Mouse (Mus musculus): ENCODE data around the gene Crim1. TPM values are rescaled to one million over a fixed set of nuclear protein-coding genes. Genes with fewer than 3 reads are reported as not detected.

Crim1 gene
- polyA plus RNA-seq, 1 experiment = 1.1 TPM

DNA sequence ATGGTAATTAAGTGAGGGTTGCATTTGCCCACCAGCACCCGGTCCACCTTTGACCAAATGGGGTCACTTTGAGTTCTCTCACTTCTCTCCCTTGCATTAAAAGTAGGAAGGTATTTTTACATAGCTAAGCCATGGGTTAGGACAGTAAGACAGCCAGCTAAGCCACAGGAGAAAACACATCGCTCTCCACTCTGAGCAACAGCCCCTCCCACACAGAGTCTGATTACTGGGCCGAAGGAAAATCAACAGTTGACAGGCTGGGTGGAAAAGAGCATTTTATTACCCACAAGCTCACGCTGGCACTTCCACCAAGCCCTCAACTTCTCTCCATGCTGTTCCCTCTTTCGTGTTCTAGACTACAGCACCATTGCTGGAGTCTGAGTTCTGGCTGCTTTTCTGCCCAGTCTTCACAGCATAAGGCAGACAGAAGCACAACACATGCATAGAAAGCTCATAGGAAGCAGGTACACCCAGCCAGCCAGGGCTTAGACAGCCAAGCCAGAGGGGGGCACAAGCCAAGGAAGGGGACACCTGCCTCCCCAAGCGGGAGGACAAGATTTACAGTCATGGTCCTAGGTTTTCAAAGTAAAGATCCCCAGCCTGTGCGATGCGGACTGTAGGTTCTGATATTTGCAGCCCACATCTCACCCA, 179.2 kb downstream of the Crim1 start:
- Histone ChIP-seq H3K79me2 (ENCODE audit: control insufficient read depth, insufficient read depth) (no peaks in the 10 kb centered on the region), H3K4me2 (ENCODE audit: low read depth) (no peak overlapping the region), H3K36me3 (ENCODE audit: control insufficient read depth, insufficient read depth) (peaks cover 5% of the 10 kb centered on the region), H3K27me3 (ENCODE audit: control insufficient read depth, insufficient read depth, insufficient read length) (no peaks in the 10 kb centered on the region), H3K4me3 (no peak overlapping the region), H3ac (ENCODE audit: control insufficient read depth, insufficient read length) (no peak overlapping the region)
- TF ChIP-seq MAX (IDR thresholded peaks at IDR 0.05; ENCODE audit: low read depth) (no peak), POLR2AphosphoS2 (IDR thresholded peaks at IDR 0.05; ENCODE audit: insufficient read length, low read depth) (no peak), E2F4 (IDR thresholded peaks at IDR 0.05; ENCODE audit: insufficient read depth) (no peak), POLR2A (IDR thresholded peaks at IDR 0.05; ENCODE audit: insufficient read length, low read depth) (no peak), REST (IDR thresholded peaks at IDR 0.05; ENCODE audit: insufficient read depth, insufficient read length) (no peak), CEBPB (IDR thresholded peaks at IDR 0.05; ENCODE audit: insufficient read depth, poor library complexity, severe bottlenecking) (no peak), TCF3 (IDR thresholded peaks at IDR 0.05; ENCODE audit: insufficient read length, low read depth) (no peak), SRF (IDR thresholded peaks at IDR 0.05; ENCODE audit: control insufficient read depth, insufficient read length, low read depth) (no peak), MYOD1 (IDR thresholded peaks at IDR 0.05; ENCODE audit: control insufficient read depth in 1 of 3, insufficient read length in 2 of 3, low read depth in 2 of 3) (no peak), MYOG (IDR thresholded peaks at IDR 0.05; ENCODE audit: control insufficient read depth in 1 of 3, insufficient read depth in 1 of 3, insufficient read length in 2 of 3, low read depth in 2 of 3) (no peak), USF1 (IDR thresholded peaks at IDR 0.05; ENCODE audit: low read depth) (no peak), TCF12 (IDR thresholded peaks at IDR 0.05; ENCODE audit: insufficient read depth, poor library complexity, severe bottlenecking) (no peak)

DNA sequence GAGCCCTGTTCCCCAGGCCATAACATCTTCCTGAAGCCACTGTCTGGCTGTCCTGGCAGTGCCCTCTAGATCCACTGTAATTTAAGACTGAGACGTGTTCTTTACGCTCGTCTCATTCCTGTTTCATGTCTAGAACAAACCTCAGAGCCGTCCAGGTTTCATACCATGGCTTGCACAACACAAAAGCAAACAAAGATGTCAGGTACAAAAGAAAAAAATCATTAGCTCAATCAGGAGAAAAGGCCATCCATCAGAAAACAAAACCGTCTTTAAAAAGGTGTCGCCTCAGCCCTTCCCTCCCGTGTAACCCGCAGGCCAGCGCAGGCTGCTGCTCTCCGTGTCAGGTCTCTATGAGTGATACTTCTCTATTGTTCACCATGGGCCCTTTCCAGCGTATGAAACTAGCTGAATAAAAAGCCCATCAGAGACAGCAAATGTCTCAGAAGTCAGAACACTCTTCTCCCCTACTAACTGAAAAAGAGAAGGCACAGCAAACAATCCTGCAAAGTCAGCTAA, 179.7 kb downstream of the Crim1 start:
- H3K27me3 ChIP-seq (ENCODE audit: control insufficient read depth, insufficient read depth, insufficient read length) = no peaks in the 10 kb centered on the region
- no peak overlapping the region for H3K4me3 ChIP-seq
- no peak overlapping the region for H3ac ChIP-seq (ENCODE audit: control insufficient read depth, insufficient read length)
- no peaks in the 10 kb centered on the region for H3K79me2 ChIP-seq (ENCODE audit: control insufficient read depth, insufficient read depth)
- TF ChIP-seq SRF (IDR thresholded peaks at IDR 0.05; ENCODE audit: control insufficient read depth, insufficient read length, low read depth) (no peak), CEBPB (IDR thresholded peaks at IDR 0.05; ENCODE audit: insufficient read depth, poor library complexity, severe bottlenecking) (no peak), TCF3 (IDR thresholded peaks at IDR 0.05; ENCODE audit: insufficient read length, low read depth) (no peak), E2F4 (IDR thresholded peaks at IDR 0.05; ENCODE audit: insufficient read depth) (no peak), MYOD1 (IDR thresholded peaks at IDR 0.05; ENCODE audit: control insufficient read depth in 1 of 3, insufficient read length in 2 of 3, low read depth in 2 of 3) (no peak), POLR2A (IDR thresholded peaks at IDR 0.05; ENCODE audit: insufficient read length, low read depth) (no peak), REST (IDR thresholded peaks at IDR 0.05; ENCODE audit: insufficient read depth, insufficient read length) (no peak), MAX (IDR thresholded peaks at IDR 0.05; ENCODE audit: low read depth) (no peak), MYOG (IDR thresholded peaks at IDR 0.05; ENCODE audit: control insufficient read depth in 1 of 3, insufficient read depth in 1 of 3, insufficient read length in 2 of 3, low read depth in 2 of 3) (no peak), TCF12 (IDR thresholded peaks at IDR 0.05; ENCODE audit: insufficient read depth, poor library complexity, severe bottlenecking) (no peak), USF1 (IDR thresholded peaks at IDR 0.05; ENCODE audit: low read depth) (no peak), POLR2AphosphoS2 (IDR thresholded peaks at IDR 0.05; ENCODE audit: insufficient read length, low read depth) (no peak)
- H3K4me2 ChIP-seq (ENCODE audit: low read depth) = no peak overlapping the region
- H3K36me3 ChIP-seq (ENCODE audit: control insufficient read depth, insufficient read depth) = peaks cover 5% of the 10 kb centered on the region

DNA sequence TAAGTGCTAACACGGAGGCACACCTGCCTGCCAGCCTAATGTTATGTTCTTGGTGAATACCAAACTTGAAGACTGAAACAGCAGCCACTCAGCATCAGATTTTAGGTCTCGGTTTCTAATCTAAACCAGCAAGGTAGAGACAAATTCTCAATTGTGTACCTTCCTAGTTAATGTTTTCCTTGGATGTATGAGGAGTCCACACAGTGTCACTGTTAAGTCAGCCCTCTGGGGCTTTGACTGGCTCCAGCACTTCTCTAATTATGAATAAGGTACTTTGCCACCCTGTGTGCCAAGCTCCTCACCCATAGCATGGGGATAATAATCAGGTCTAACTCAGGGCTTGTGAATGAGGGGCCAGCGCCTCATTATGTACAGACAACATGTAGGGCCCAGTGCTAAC, 182.3 kb downstream of the Crim1 start:
- no peak for TF ChIP-seq POLR2AphosphoS2 (IDR thresholded peaks at IDR 0.05; ENCODE audit: insufficient read length, low read depth)
- TF ChIP-seq USF1 (IDR thresholded peaks at IDR 0.05; ENCODE audit: low read depth) = no peak
- TF ChIP-seq MYOG (IDR thresholded peaks at IDR 0.05; ENCODE audit: control insufficient read depth in 1 of 3, insufficient read depth in 1 of 3, insufficient read length in 2 of 3, low read depth in 2 of 3) = no peak
- Histone ChIP-seq H3K27me3 (ENCODE audit: control insufficient read depth, insufficient read depth, insufficient read length) (no peaks in the 10 kb centered on the region), H3K36me3 (ENCODE audit: control insufficient read depth, insufficient read depth) (peaks cover 5% of the 10 kb centered on the region), H3K4me3 (no peak overlapping the region), H3K79me2 (ENCODE audit: control insufficient read depth, insufficient read depth) (no peaks in the 10 kb centered on the region), H3K4me2 (ENCODE audit: low read depth) (no peak overlapping the region), H3ac (ENCODE audit: control insufficient read depth, insufficient read length) (no peak overlapping the region)

DNA sequence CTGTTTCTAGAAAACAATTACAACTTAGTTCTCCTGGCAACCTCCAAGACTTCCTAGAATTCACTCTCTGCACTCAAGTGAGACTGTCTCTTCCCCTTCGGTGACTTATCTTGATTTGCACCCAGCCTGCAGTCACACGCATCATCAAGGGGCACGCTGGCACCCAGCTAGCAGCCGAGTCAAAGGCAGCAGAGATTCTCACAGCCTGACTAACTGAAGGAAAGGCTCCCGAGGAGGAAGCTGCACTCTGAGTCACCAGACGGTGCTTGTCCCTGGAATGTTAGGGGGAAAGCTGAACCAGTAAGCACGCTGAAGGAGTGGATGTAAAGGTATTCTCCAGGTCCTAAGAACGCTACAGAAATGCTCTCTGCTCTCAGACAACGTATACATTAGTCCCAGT, 187.6 kb downstream of the Crim1 start:
- H3ac ChIP-seq (ENCODE audit: control insufficient read depth, insufficient read length) = no peak overlapping the region
- H3K4me3 ChIP-seq = no peak overlapping the region
- no peak for TF ChIP-seq REST (IDR thresholded peaks at IDR 0.05; ENCODE audit: insufficient read depth, insufficient read length)
- TF ChIP-seq CEBPB (IDR thresholded peaks at IDR 0.05; ENCODE audit: insufficient read depth, poor library complexity, severe bottlenecking) = no peak
- TF ChIP-seq MAX (IDR thresholded peaks at IDR 0.05; ENCODE audit: low read depth) = no peak
- TF ChIP-seq MYOG (IDR thresholded peaks at IDR 0.05; ENCODE audit: control insufficient read depth in 1 of 3, insufficient read depth in 1 of 3, insufficient read length in 2 of 3, low read depth in 2 of 3) = no peak
- TF ChIP-seq SRF (IDR thresholded peaks at IDR 0.05; ENCODE audit: control insufficient read depth, insufficient read length, low read depth) = no peak
- TF ChIP-seq MYOD1 (IDR thresholded peaks at IDR 0.05; ENCODE audit: control insufficient read depth in 1 of 3, insufficient read length in 2 of 3, low read depth in 2 of 3) = no peak
- no peak for TF ChIP-seq E2F4 (IDR thresholded peaks at IDR 0.05; ENCODE audit: insufficient read depth)
- TF ChIP-seq POLR2A (IDR thresholded peaks at IDR 0.05; ENCODE audit: insufficient read length, low read depth) = no peak
- TF ChIP-seq POLR2AphosphoS2 (IDR thresholded peaks at IDR 0.05; ENCODE audit: insufficient read length, low read depth) = no peak
- no peak for TF ChIP-seq TCF3 (IDR thresholded peaks at IDR 0.05; ENCODE audit: insufficient read length, low read depth)
- TF ChIP-seq USF1 (IDR thresholded peaks at IDR 0.05; ENCODE audit: low read depth) = no peak
- no peak for TF ChIP-seq TCF12 (IDR thresholded peaks at IDR 0.05; ENCODE audit: insufficient read depth, poor library complexity, severe bottlenecking)
- H3K36me3 ChIP-seq (ENCODE audit: control insufficient read depth, insufficient read depth) = no peaks in the 10 kb centered on the region
- no peaks in the 10 kb centered on the region for H3K79me2 ChIP-seq (ENCODE audit: control insufficient read depth, insufficient read depth)
- no peaks in the 10 kb centered on the region for H3K27me3 ChIP-seq (ENCODE audit: control insufficient read depth, insufficient read depth, insufficient read length)
- H3K4me2 ChIP-seq (ENCODE audit: low read depth) = no peak overlapping the region
